Mouse (Mus musculus): ENCODE data around the gene Hnrnph1. TPM values are rescaled to one million over a fixed set of nuclear protein-coding genes. Genes with fewer than 3 reads are reported as not detected.

Hnrnph1 gene
- total RNA-seq, 2 experiments from 2014 or later, result 272 to 300 TPM

DNA sequence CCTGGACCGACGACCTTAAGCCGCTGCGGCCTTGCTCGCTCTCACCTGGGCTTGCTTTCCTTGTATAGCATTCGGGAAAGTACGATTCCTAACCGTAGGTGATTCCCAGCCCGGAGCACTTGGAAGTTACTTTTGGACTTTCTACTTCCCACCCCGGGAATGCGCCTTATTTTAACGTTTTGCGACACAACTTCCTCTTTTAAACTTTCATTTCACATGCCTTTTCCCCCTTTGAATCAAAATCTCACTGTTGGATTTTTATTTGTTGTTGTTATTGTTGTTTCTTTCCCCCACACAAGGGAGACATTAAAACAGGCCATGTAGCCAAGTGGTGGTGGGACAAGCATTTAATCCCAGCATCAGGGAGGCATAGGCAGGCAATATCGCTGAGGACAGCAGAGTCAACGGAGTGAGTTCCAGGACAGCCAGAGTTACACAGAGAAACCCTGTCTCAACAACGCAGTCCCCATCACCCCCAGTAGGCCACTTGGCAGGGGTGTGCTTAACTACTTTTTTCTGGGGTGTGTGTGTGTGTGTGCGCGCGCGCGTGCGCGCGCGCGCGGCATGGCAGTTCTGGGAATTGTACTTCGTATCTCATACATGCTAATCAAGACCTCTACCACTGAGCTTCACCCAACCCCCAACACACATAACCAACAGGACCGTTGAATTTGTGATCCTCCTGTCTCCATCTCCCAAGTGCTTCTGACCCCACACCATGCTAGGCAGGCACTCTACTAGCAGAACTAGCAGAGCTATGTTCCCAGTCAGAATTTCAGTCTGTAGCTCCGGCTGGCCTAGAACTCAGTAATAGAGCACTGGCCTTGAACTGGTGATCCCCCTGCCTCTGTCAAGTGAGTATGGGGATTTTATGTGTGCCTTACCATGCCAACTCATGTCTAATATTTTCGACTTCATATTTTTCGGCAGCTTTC, 54.6 kb downstream of the Hnrnph1 start:
- no peak for TF ChIP-seq CTCF (conservative IDR thresholded peaks at IDR 0.05)
- peak overlapping the region; percentile 97 for H3K4me3 ChIP-seq
- no peak for DNase-seq (ENCODE audit: low spot score in 2 of 2)
- H3K27ac ChIP-seq, result peak overlapping the region; percentile 100

DNA sequence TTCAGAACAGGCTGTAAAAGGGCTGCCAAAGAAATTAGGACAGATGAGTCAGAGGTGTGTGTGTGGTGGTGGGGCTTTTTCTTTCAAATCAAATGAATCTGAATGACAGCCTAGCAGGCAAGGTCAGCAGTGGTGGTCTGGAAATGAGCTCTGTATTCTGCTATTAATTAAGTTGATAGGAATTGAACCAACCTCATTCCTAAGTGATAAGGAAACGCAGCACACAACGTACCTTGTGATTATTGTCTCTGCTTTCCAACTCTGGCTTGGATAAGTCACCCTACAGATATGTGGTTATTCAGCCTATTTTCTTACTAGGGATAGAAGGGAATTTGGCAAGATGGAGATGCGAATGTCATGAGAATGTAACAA, 55.3 kb downstream of the Hnrnph1 start:
- Histone ChIP-seq H3K4me3 (no peak overlapping the region), H3K27ac (0 out of 2 replicates have a peak overlapping the region, but pooled peaks have one; percentile 2)
- TF ChIP-seq CTCF (conservative IDR thresholded peaks at IDR 0.05), result no peak
- DNase-seq (ENCODE audit: low spot score in 2 of 2), result no peak

DNA sequence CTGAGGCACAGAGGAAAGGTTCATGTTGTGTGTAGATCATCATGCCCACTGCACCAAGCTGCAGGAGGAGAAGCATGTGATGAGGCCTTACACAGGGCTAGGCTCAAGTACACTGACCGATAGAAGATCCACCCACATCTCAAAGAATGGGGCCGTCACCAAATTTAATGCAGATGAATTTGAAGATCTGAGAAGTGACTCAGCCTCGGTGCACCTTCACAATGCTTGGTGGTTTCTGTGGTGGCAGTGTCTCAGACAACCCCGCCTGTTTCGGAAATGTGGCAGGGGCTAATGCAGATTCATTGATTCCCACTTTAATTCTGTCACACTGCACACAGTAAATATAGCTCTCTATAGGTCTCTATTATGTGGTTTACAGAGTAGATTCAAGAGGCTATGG, 56.1 kb downstream of the Hnrnph1 start:
- no peak for DNase-seq (ENCODE audit: low spot score in 2 of 2)
- TF ChIP-seq CTCF (conservative IDR thresholded peaks at IDR 0.05), result no peak
- Histone ChIP-seq H3K4me3 (no peak overlapping the region), H3K27ac (no peak overlapping the region)

Small RNA genes lying within 50 kb of the gene (microRNA-seq; reads per million reads assigned to microRNA genes)
- 0 reads per million in 2 experiments for gene Mir804

Other genes with a start within 250 kb of the Hnrnph1 start
- 100 to 1,000 TPM; 104 to 107 TPM for gene Tbc1d9b, start 245.6 kb upstream of the Hnrnph1 start, total RNA-seq (2021)
- 10 to 100 TPM; 12.7 to 15.8 TPM for gene Mrnip, start 202.5 kb upstream of the Hnrnph1 start, total RNA-seq (2021)
- 100 to 1,000 TPM; 444 to 465 TPM for gene Sqstm1, start 166.2 kb upstream of the Hnrnph1 start, total RNA-seq (2021)
- 10 to 100 TPM; 91.2 to 93.0 TPM for gene Mgat4b, start 166.1 kb upstream of the Hnrnph1 start, total RNA-seq (2021)
- gene Ltc4s, start 138.4 kb upstream of the Hnrnph1 start, total RNA-seq (2021), result 1 to 10 TPM; 6.8 to 9.3 TPM
- 10 to 100 TPM; 10.1 to 10.8 TPM for gene Maml1, start 84.7 kb upstream of the Hnrnph1 start, total RNA-seq (2021)
- gene Canx, start 51.3 kb upstream of the Hnrnph1 start, total RNA-seq (2021), result 100 to 1,000 TPM; 365 to 415 TPM
- gene Cby3, start 22.5 kb upstream of the Hnrnph1 start, total RNA-seq (2021), result 1 to 10 TPM in 1 of 2 experiments, not detected in 1; 1.7 TPM
- 10 to 100 TPM; 29.2 to 29.6 TPM for gene Rufy1, start 54.1 kb downstream of the Hnrnph1 start, total RNA-seq (2021)
- 10 to 100 TPM; 14.5 to 15.4 TPM for gene Adamts2, start 225.1 kb downstream of the Hnrnph1 start, total RNA-seq (2021)

Measured in layer of hippocampus, adult 2 months (tissue).